Mouse (Mus musculus) gastrocnemius, adult 8-10 months (tissue): ENCODE data around the gene Kirrel3. TPM values are rescaled to one million over a fixed set of nuclear protein-coding genes. Genes with fewer than 3 reads are reported as not detected.

Source experiments
- DNase-seq, 2 experiments: peaks; one replicate each; pipeline ENCODE4 v3.0.0; 2022; ENCODE audit warnings: low spot score in 2 of 2
- total RNA-seq, 4 experiments: library from RNA; stranded (reverse); gene quantifications; 2 replicates each; pipeline ENCODE4 v1.2.4; 2022

Kirrel3 gene
- total RNA-seq, 4 experiments from 2014 or later = 0.39 to 0.74 (median 0.52) TPM

DNA sequence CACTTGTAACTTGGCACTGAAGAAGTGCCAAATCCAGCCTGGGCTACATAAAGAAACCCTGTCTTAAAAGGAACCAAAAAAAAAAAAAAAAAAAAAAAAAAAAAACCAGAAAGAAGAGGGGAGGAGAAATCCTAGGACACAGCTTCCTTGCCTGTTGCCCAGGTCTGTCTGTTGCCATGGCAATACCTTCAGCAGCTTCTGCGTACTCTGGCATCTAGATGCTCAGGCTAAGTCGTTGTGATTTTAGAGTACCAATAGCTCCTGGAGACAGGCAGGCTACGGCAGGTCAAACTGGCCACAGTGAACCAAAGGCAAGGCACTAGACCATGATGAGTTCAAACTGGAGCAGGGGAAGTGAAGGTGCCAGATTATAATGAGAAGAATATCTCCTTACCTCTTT lies 568.0 kb downstream of the Kirrel3 start:
- no peak for DNase-seq

DNA sequence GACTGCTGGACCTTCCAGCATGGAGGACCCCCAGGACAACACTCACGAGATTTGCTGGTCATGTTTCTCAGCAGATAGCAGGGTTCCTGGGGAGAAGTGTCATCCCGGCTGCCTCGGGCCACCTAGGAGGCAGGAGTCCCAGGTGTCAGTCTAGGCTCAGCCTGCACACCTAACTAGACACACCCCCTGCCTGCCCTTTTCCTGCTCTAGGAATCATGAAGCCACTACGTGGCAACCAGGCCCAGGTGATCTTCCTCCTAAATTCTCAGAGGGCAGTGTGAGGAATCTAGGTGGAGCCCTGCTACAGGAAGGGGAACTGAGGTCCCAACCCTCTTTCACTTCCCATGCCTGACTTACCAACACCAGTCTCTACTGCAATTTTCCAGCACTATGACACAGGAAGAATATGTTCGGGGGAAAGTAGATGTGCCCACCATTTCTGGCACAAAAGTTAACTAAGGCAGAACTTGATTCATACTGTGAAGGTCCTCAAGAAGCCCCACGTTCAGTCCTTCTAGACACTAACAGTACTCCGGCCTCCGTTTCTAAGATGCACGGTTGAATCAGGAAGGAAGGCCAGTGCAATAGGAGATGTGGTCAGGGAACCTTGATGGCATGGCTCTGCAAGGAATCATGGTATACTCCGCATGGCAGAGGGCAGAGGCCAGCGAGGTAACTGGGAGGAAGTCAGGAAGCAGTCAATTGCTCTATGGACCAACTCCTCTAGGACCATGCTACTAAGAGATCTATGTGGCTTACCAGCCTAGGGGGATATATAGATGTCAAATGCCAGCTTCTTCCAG lies 570.0 kb downstream of the Kirrel3 start:
- DNase-seq = no peak

GRCm38 (mm10) chr9:35056611-35057010 lies 570.9 kb downstream of the Kirrel3 start:
- DNase-seq = no peak

- DNase-seq = no peak
Measured at GRCm38 (mm10) chr9:35057631-35058030, 571.9 kb downstream of the Kirrel3 start.

- no peak for DNase-seq
Measured at GRCm38 (mm10) chr9:35058186-35058585, 572.5 kb downstream of the Kirrel3 start.

DNA sequence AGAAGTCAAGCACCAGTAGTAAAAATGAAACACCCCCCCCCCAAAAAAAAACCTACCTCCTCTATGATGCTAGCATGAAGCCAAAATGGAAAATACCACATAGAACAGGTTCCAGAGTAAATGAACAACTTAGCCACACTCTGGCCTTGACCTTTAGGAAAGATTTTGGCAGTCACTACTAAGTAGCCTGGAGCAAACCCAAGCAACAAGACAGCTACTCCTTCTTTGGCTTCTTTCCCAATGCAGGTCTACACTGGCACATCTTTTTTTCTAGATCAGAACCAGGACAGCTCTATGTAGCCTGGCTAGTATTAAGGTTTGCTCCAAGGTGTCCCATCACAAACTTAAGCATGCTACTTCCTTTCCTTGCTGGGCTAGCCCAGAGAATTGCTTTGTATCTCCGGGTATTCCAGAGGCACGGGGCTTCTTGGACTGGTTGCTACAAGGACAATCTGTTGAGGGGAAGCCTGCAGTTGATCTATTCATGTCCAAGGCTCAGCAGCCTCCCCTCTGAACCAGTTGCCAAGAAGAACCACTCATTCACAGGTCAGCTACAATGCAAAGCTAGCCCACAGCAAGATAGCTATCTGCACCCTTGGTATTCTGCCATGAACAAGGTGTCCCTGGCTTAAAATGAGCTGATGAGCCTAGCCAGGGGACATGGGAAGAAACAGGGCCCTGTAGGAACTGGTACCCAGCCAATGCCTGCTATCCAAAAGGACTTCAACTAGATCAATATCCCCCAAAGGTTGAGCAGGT lies 573.1 kb downstream of the Kirrel3 start:
- DNase-seq = no peak

DNA sequence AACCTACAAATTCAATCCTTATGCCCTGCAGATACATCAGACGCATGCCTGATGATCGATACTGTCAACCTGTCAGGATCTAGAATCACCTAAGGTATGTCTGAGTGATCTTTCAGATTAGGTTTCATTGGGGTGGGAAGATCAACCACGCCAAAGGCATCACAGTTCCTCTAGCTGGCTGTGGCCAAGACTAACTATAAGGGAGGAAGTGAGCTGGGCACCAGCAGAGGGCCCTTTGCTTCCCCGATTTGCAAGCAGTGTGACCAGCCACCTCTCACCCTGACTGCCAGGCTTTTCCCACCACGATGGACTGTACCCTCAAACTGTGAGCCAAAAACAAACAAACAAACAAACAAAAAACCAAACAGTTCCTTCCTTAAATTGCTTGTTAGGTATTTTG lies 574.2 kb downstream of the Kirrel3 start:
- no peak for DNase-seq

DNA sequence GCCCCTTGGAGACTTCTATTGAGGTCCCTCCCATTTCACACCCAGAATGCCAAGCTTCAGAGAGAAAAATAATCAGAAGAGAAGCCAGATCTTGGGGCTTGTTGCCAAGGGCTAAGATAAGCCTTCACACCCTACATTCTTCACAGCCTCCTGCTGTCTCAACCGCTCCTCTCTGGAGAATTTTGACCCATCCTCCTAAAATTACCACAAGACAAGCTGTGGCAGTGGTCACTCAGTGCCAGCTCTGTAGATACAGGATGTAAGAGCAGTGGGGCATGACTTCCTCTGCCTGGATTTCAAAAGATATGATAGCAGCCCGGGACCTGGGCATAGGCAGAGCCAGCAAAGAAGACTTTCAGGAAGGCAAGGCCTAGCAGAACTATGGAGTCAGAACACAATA lies 575.8 kb downstream of the Kirrel3 start:
- DNase-seq = no peak
